Mouse (Mus musculus) cerebellum, adult 2 months (tissue): ENCODE results near the gene Ptcd1. TPM values are rescaled to one million over a fixed set of nuclear protein-coding genes. Genes with fewer than 3 reads are reported as not detected.

ENCODE experiments used
- DNase-seq, 2 experiments: peaks; one replicate each; pipeline ENCODE4 v3.0.0; 2021
- H3K27ac ChIP-seq: fragments of 200-500 bp; 2 replicates; pipeline ENCODE4 v1.5.1; 2012; ENCODE audit warnings: low read length, control low read depth, inconsistent platforms; ENCODE audit not compliant: insufficient read depth
- H3K27me3 ChIP-seq: fragments of 200-500 bp; 2 replicates; pipeline ENCODE4 v1.6.1; 2012; ENCODE audit warnings: inconsistent platforms, mild to moderate bottlenecking, low read length, moderate library complexity; ENCODE audit not compliant: control insufficient read depth, insufficient read depth
- H3K4me1 ChIP-seq: fragments of 200-500 bp; 2 replicates; pipeline ENCODE4 v1.6.1; 2011; ENCODE audit warnings: low read length; ENCODE audit not compliant: control insufficient read depth, insufficient read depth
- H3K4me3 ChIP-seq: fragments of 200-500 bp; replicated peaks from 2 replicates; pipeline ENCODE3; 2011; ENCODE audit warnings: mild to moderate bottlenecking, low read depth, low read length, control low read depth; ENCODE audit not compliant: insufficient read depth
- CTCF ChIP-seq: fragments of 200-500 bp; IDR thresholded peaks from 2 replicates; pipeline ENCODE4 v1.5.1; 2011; ENCODE audit warnings: low read depth, mild to moderate bottlenecking, control low read depth, low read length, moderate library complexity, borderline replicate concordance; ENCODE audit not compliant: insufficient read depth
- POLR2A ChIP-seq: fragments of 200-500 bp; IDR thresholded peaks from 2 replicates; pipeline ENCODE4 v1.6.1; 2011; ENCODE audit warnings: low read length, control low read depth, borderline replicate concordance; ENCODE audit not compliant: insufficient read depth
- WGBS: fragments of 180-500 bp; shearing (Covaris S2); methylation state at CpG from one replicate; pipeline ENCODE4 v1.1.7; 2018; 5-methylcytosine and 5-hydroxymethylcytosine counted together
- polyA plus RNA-seq: library from polyadenylated mRNA; depleted of rRNA; stranded (reverse); fragments of >200 nt; gene quantifications from 2 replicates; pipeline ENCODE4 v1.2.3, GENCODE M21; 2012

Ptcd1 gene
- polyA plus RNA-seq, 1 experiment: 20.2 TPM

GRCm38 (mm10) chr5:145115736-145116135, 51.2 kb downstream of the Ptcd1 start:
- Histone ChIP-seq H3K27me3 (no peaks in the 10 kb centered on the region), H3K27ac (no peak overlapping the region), H3K4me1 (no peaks in the 10 kb centered on the region), H3K4me3 (no peak overlapping the region)
- no peak for DNase-seq
- TF ChIP-seq POLR2A (no peak), CTCF (no peak)
- WGBS: 95% methylated on average over 5 of the region's 5 CpGs

GRCm38 (mm10) chr5:145114606-145115473, 52.1 kb downstream of the Ptcd1 start:
- H3K4me3 ChIP-seq: peak overlapping the region; percentile 24
- no peaks in the 10 kb centered on the region for H3K4me1 ChIP-seq
- no peak for TF ChIP-seq POLR2A
- no peak for TF ChIP-seq CTCF
- H3K27ac ChIP-seq: no peak overlapping the region
- 16% methylated on average over 35 of the region's 40 CpGs for WGBS
- peak in 1 of 2 experiments; percentile 30 for DNase-seq
- no peaks in the 10 kb centered on the region for H3K27me3 ChIP-seq

- peak within 1 kb of the TSS; percentile 24 for H3K4me3 ChIP-seq
- WGBS: 2% methylated on average over 53 of the region's 53 CpGs
- H3K27me3 ChIP-seq: no peaks in the 10 kb centered on the region
- DNase-seq: no peak
- TF ChIP-seq CTCF (no peak), POLR2A (no peak)
- no peaks in the 10 kb centered on the region for H3K4me1 ChIP-seq
- H3K27ac ChIP-seq: no peak within 1 kb of the TSS
Measured at GRCm38 (mm10) chr5:145114071-145114605, 52.8 kb downstream of the Ptcd1 start, which contains the start of gene Arpc1b. Arpc1b (plus strand) TSS chr5:145114215.

GRCm38 (mm10) chr5:145113416-145113815, 53.5 kb downstream of the Ptcd1 start:
- Histone ChIP-seq H3K4me3 (no peak overlapping the region), H3K27me3 (no peaks in the 10 kb centered on the region), H3K4me1 (no peaks in the 10 kb centered on the region), H3K27ac (no peak overlapping the region)
- no peak for DNase-seq
- no peak for TF ChIP-seq POLR2A
- TF ChIP-seq CTCF: no peak
- 50% methylated on average over 2 of the region's 2 CpGs for WGBS

- WGBS: 75% methylated on average over 8 of the region's 8 CpGs
- TF ChIP-seq CTCF (no peak), POLR2A (no peak)
- H3K27ac ChIP-seq: no peak overlapping the region
- no peak for DNase-seq
- H3K4me1 ChIP-seq: no peaks in the 10 kb centered on the region
- H3K27me3 ChIP-seq: no peaks in the 10 kb centered on the region
- no peak overlapping the region for H3K4me3 ChIP-seq
Measured at GRCm38 (mm10) chr5:145112566-145112965, 54.3 kb downstream of the Ptcd1 start.

GRCm38 (mm10) chr5:145110401-145110800, 56.5 kb downstream of the Ptcd1 start:
- DNase-seq: no peak
- Histone ChIP-seq H3K4me1 (no peaks in the 10 kb centered on the region), H3K4me3 (no peak overlapping the region), H3K27me3 (no peaks in the 10 kb centered on the region), H3K27ac (no peak overlapping the region)
- WGBS: 90% methylated on average over 6 of the region's 6 CpGs
- TF ChIP-seq CTCF (no peak), POLR2A (no peak)

- TF ChIP-seq CTCF: no peak
- no peak for TF ChIP-seq POLR2A
- Histone ChIP-seq H3K27ac (no peak overlapping the region), H3K4me1 (no peaks in the 10 kb centered on the region), H3K4me3 (no peak overlapping the region), H3K27me3 (no peaks in the 10 kb centered on the region)
- no peak for DNase-seq
- 64% methylated on average over 9 of the region's 9 CpGs for WGBS
Measured at GRCm38 (mm10) chr5:145105694-145106275, 61.1 kb downstream of the Ptcd1 start.

GRCm38 (mm10) chr5:145104328-145104727, 62.6 kb downstream of the Ptcd1 start:
- 74% methylated on average over 9 of the region's 9 CpGs for WGBS
- H3K4me1 ChIP-seq: no peaks in the 10 kb centered on the region
- TF ChIP-seq POLR2A (no peak), CTCF (no peak)
- H3K27me3 ChIP-seq: no peaks in the 10 kb centered on the region
- 0 out of 2 replicates have a peak overlapping the region, but pooled peaks have one; percentile 22 for H3K27ac ChIP-seq
- H3K4me3 ChIP-seq: no peak overlapping the region
- DNase-seq: peak in 1 of 2 experiments; percentile 30
